Mouse (Mus musculus): ENCODE measurements around the gene Bcat1.

- TF ChIP-seq POLR2A (IDR thresholded peaks at IDR 0.05; ENCODE audit: insufficient read depth, low read length), result no peak
- TF ChIP-seq EP300 (IDR thresholded peaks at IDR 0.05; ENCODE audit: insufficient read depth, low read depth, low read length), result no peak
- no peak for TF ChIP-seq CTCF (IDR thresholded peaks at IDR 0.05; ENCODE audit: low read depth, low read length)
Measured at GRCm38 (mm10) chr6:145074461-145074860, 1.5 kb downstream of the Bcat1 start.

All from ES-Bruce4 (cell line).